Mouse (Mus musculus): ENCODE measurements around the gene Psmc5. TPM values are rescaled to one million over a fixed set of nuclear protein-coding genes. Genes with fewer than 3 reads are reported as not detected.

The Psmc5 gene
- polyA plus RNA-seq, 1 experiment from 2014 or later: 352 TPM

DNA sequence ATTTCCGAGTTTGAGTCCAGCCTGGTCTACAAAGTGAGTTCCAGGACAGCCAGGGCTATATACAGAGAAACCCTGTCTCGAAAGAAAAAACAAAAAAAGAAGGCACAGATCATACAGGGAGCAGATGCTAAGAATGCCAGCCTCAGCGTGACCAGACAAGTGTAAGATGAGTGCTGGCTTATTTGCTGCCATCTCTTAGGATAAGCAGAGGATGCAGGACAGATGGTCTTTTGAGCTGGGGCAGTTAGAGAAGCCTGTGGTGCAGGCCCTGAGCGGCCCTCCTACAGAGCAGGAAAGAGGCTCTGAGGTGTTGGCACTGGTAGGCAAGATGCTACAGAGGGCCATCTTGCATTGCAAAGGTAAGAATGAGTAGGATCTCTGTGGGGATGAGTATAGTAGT, 27.4 kb downstream of the Psmc5 start:
- WGBS: 78% methylated on average over 4 of the region's 4 CpGs
- peaks cover 2% of the 10 kb centered on the region; the same call in 1 of the 2 replicates for H3K27me3 ChIP-seq
- ATAC-seq (ENCODE audit: insufficient number of reproducible peaks, insufficient read depth, low FRiP score, low TSS enrichment, low read depth): no peak
- H3K4me3 ChIP-seq (replicated peaks): no peak overlapping the region
- H3K36me3 ChIP-seq: no peaks in the 10 kb centered on the region
- H3K27ac ChIP-seq: no peak overlapping the region
- H3K9me3 ChIP-seq: no peaks in the 10 kb centered on the region
- no peak overlapping the region for H3K9ac ChIP-seq (replicated peaks)
- no peaks in the 10 kb centered on the region for H3K4me1 ChIP-seq (replicated peaks)
- no peak overlapping the region for H3K4me2 ChIP-seq

DNA sequence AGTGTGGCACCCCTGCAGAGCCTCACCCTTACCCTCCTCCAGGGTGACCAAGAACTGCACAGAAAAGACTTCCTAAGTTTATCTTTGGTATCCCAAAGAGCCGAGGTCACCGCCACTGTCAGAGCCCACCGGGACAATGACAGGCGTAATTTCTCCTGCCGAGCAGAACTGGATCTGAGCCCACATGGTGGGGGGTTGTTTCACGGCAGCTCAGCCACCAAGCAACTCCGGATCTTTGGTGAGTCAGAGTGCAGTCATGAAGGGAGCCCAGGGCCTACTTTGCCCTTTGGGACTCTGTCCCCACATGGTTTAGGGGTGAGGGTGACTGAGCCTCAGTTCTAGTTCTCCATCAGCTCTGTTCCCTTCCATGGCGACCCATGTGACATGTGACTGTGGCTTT, 28.2 kb downstream of the Psmc5 start:
- ATAC-seq (ENCODE audit: insufficient number of reproducible peaks, insufficient read depth, low FRiP score, low TSS enrichment, low read depth): no peak
- Histone ChIP-seq H3K4me3 (replicated peaks) (no peak overlapping the region), H3K27ac (no peak overlapping the region), H3K27me3 (no peaks in the 10 kb centered on the region), H3K9ac (replicated peaks) (no peak overlapping the region), H3K9me3 (no peaks in the 10 kb centered on the region), H3K4me1 (replicated peaks) (no peaks in the 10 kb centered on the region), H3K36me3 (no peaks in the 10 kb centered on the region), H3K4me2 (no peak overlapping the region)
- WGBS: 80% methylated on average over 8 of the region's 8 CpGs

- ATAC-seq (ENCODE audit: insufficient number of reproducible peaks, insufficient read depth, low FRiP score, low TSS enrichment, low read depth): no peak
- Histone ChIP-seq H3K27ac (no peak overlapping the region), H3K9me3 (no peaks in the 10 kb centered on the region), H3K9ac (replicated peaks) (no peak overlapping the region), H3K27me3 (no peaks in the 10 kb centered on the region), H3K36me3 (no peaks in the 10 kb centered on the region), H3K4me3 (replicated peaks) (no peak overlapping the region), H3K4me1 (replicated peaks) (no peaks in the 10 kb centered on the region), H3K4me2 (no peak overlapping the region)
- WGBS: 89% methylated on average over 7 of the region's 7 CpGs
These were observed 30.3 kb downstream of the Psmc5 start for GRCm38 (mm10) chr11:106286206-106286605.

GRCm38 (mm10) chr11:106286987-106287386, 31.0 kb downstream of the Psmc5 start:
- H3K4me3 ChIP-seq (replicated peaks): no peak overlapping the region
- WGBS: 67% methylated on average over 11 of the region's 11 CpGs
- H3K4me2 ChIP-seq: no peak overlapping the region
- ATAC-seq (ENCODE audit: insufficient number of reproducible peaks, insufficient read depth, low FRiP score, low TSS enrichment, low read depth): no peak
- H3K27ac ChIP-seq: no peak overlapping the region
- no peaks in the 10 kb centered on the region for H3K36me3 ChIP-seq
- no peaks in the 10 kb centered on the region for H3K27me3 ChIP-seq
- no peaks in the 10 kb centered on the region for H3K9me3 ChIP-seq
- H3K9ac ChIP-seq (replicated peaks): no peak overlapping the region
- no peaks in the 10 kb centered on the region for H3K4me1 ChIP-seq (replicated peaks)

DNA sequence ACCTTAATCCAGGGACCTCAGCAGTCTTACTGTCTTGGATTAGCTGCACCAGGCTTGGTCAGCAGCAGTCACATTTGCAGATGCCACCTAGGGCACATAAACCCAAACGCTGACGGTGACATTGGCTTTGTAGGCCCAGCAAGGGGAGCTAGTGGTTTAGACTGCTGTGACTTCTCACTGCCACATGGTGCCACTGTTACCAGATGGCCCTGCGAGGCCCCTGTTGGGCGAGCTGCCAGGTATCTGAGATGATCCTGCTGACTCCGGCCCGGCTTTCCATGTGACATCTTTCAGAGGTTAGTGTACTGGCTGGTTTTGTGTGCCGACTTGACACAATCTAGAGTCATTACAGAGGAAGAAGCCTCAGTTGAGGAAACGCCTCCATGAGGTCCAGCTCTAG, 33.4 kb downstream of the Psmc5 start:
- no peak for ATAC-seq (ENCODE audit: insufficient number of reproducible peaks, insufficient read depth, low FRiP score, low TSS enrichment, low read depth)
- Histone ChIP-seq H3K9me3 (no peaks in the 10 kb centered on the region), H3K27ac (no peak overlapping the region), H3K4me2 (no peak overlapping the region), H3K4me1 (replicated peaks) (no peaks in the 10 kb centered on the region), H3K36me3 (no peaks in the 10 kb centered on the region), H3K4me3 (replicated peaks) (no peak overlapping the region), H3K27me3 (no peaks in the 10 kb centered on the region), H3K9ac (replicated peaks) (no peak overlapping the region)
- 65% methylated on average over 8 of the region's 8 CpGs for WGBS

GRCm38 (mm10) chr11:106290376-106290775, 34.4 kb downstream of the Psmc5 start:
- Histone ChIP-seq H3K27me3 (no peaks in the 10 kb centered on the region), H3K36me3 (no peaks in the 10 kb centered on the region), H3K4me1 (replicated peaks) (no peaks in the 10 kb centered on the region), H3K9me3 (no peaks in the 10 kb centered on the region), H3K4me2 (no peak overlapping the region), H3K9ac (replicated peaks) (no peak overlapping the region), H3K4me3 (replicated peaks) (no peak overlapping the region), H3K27ac (no peak overlapping the region)
- 83% methylated on average over 5 of the region's 5 CpGs for WGBS
- ATAC-seq (ENCODE audit: insufficient number of reproducible peaks, insufficient read depth, low FRiP score, low TSS enrichment, low read depth): no peak

GRCm38 (mm10) chr11:106291861-106292260, 35.9 kb downstream of the Psmc5 start:
- no peaks in the 10 kb centered on the region for H3K9me3 ChIP-seq
- no peaks in the 10 kb centered on the region for H3K4me1 ChIP-seq (replicated peaks)
- no peak overlapping the region for H3K4me3 ChIP-seq (replicated peaks)
- H3K27ac ChIP-seq: no peak overlapping the region
- ATAC-seq (ENCODE audit: insufficient number of reproducible peaks, insufficient read depth, low FRiP score, low TSS enrichment, low read depth): no peak
- no peak overlapping the region for H3K9ac ChIP-seq (replicated peaks)
- H3K4me2 ChIP-seq: no peak overlapping the region
- WGBS: 94% methylated on average over 2 of the region's 2 CpGs
- H3K27me3 ChIP-seq: no peaks in the 10 kb centered on the region
- H3K36me3 ChIP-seq: no peaks in the 10 kb centered on the region

GRCm38 (mm10) chr11:106301765-106302164, 45.8 kb downstream of the Psmc5 start, which contains the start of gene Gh:
Gh (minus strand) TSS chr11:106301865.
- Histone ChIP-seq H3K4me1 (replicated peaks) (no peaks in the 10 kb centered on the region), H3K9ac (replicated peaks) (no peak within 1 kb of the TSS), H3K4me2 (no peak within 1 kb of the TSS), H3K27me3 (no peaks in the 10 kb centered on the region), H3K4me3 (replicated peaks) (no peak within 1 kb of the TSS), H3K9me3 (no peaks in the 10 kb centered on the region), H3K27ac (no peak within 1 kb of the TSS), H3K36me3 (no peaks in the 10 kb centered on the region)
- ATAC-seq (ENCODE audit: insufficient number of reproducible peaks, insufficient read depth, low FRiP score, low TSS enrichment, low read depth): no peak
- 81% methylated on average over 9 of the region's 9 CpGs for WGBS

DNA sequence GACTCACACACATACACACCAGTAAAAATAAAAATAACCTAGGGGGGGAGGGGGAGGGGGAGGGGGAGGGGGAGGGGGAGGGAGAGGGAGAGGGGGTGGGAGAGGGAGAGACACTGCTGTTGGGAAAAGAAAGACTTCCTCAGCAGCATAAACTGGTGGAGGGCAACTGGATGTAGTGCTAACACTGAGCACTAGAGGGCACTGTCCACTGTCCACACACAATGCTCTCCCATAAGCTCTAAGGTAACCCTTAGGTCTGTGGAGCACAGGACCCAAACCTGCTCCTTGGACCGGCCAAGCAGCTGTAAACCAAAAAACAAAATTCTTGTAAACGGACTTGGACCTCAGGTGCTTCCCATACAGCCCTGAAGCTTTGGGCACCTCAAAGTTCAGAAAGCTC, 46.7 kb downstream of the Psmc5 start:
- no peak overlapping the region for H3K27ac ChIP-seq

DNA sequence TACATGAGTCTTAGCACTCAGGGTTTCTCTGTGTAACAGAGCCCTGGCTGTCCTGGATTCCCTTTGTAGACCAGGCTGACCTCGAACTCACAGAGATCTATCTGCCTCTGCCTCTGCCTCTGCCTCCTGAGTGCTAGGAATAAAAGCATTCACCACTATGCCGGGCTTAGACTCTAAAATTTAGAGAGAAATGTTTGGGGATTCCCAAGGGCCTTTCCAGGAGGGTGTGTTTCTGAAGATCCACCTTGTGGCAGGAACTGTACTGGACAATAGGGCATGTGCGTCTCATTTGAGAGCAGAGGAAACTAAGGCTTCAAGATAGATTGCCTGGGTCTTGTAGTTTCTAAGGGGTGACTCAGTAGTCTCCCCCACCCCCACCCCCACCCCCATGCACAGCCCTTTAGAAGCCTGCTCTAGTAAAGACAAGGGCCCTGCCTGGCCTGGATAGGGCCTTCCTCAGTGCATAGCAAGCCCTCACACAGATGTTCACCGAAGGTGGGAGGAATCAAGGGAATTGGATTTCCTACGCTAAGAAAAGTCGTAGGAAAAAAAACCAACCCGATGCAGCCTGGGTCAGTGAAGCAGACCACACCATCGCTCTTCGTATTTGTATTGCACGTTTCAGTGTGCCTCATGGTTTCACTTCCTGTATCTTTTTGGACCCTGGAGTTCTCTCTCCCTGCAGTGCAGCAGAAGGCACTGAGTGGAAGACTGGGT, 49.6 kb downstream of the Psmc5 start:
- Histone ChIP-seq H3K27me3 (no peaks in the 10 kb centered on the region), H3K4me2 (no peak overlapping the region), H3K4me1 (replicated peaks) (no peaks in the 10 kb centered on the region; the same call in 1 of the 2 replicates), H3K4me3 (replicated peaks) (no peak overlapping the region), H3K27ac (no peak overlapping the region), H3K36me3 (no peaks in the 10 kb centered on the region), H3K9me3 (no peaks in the 10 kb centered on the region), H3K9ac (replicated peaks) (no peak overlapping the region)
- WGBS: 80% methylated on average over 10 of the region's 10 CpGs
- ATAC-seq (ENCODE audit: insufficient number of reproducible peaks, insufficient read depth, low FRiP score, low TSS enrichment, low read depth): no peak

More for the DNA sequence above, 46.7 kb downstream of the Psmc5 start:
- Histone ChIP-seq H3K4me3 (replicated peaks) (no peak overlapping the region), H3K9ac (replicated peaks) (no peak overlapping the region), H3K27me3 (no peaks in the 10 kb centered on the region), H3K4me1 (replicated peaks) (no peaks in the 10 kb centered on the region), H3K4me2 (no peak overlapping the region), H3K9me3 (no peaks in the 10 kb centered on the region), H3K36me3 (no peaks in the 10 kb centered on the region)
- no peak for ATAC-seq (ENCODE audit: insufficient number of reproducible peaks, insufficient read depth, low FRiP score, low TSS enrichment, low read depth)
- 17% methylated on average over 2 of the region's 2 CpGs for WGBS

- no peak overlapping the region for H3K4me3 ChIP-seq (replicated peaks)
- H3K4me2 ChIP-seq: no peak overlapping the region
- no peaks in the 10 kb centered on the region for H3K27me3 ChIP-seq
- ATAC-seq (ENCODE audit: insufficient number of reproducible peaks, insufficient read depth, low FRiP score, low TSS enrichment, low read depth): no peak
- no peaks in the 10 kb centered on the region for H3K36me3 ChIP-seq
- no peak overlapping the region for H3K9ac ChIP-seq (replicated peaks)
- H3K4me1 ChIP-seq (replicated peaks): no peaks in the 10 kb centered on the region; the same call in 1 of the 2 replicates
- H3K9me3 ChIP-seq: no peaks in the 10 kb centered on the region
- H3K27ac ChIP-seq: no peak overlapping the region
- WGBS: 81% methylated on average over 3 of the region's 3 CpGs
These were observed 50.1 kb downstream of the Psmc5 start for GRCm38 (mm10) chr11:106306065-106306385.

- WGBS: 80% methylated on average over 9 of the region's 9 CpGs
- ATAC-seq (ENCODE audit: insufficient number of reproducible peaks, insufficient read depth, low FRiP score, low TSS enrichment, low read depth): no peak
- Histone ChIP-seq H3K9ac (replicated peaks) (no peak overlapping the region), H3K36me3 (no peaks in the 10 kb centered on the region), H3K4me2 (no peak overlapping the region), H3K27ac (no peak overlapping the region), H3K27me3 (no peaks in the 10 kb centered on the region), H3K9me3 (no peaks in the 10 kb centered on the region), H3K4me3 (replicated peaks) (no peak overlapping the region), H3K4me1 (replicated peaks) (no peaks in the 10 kb centered on the region; the same call in 1 of the 2 replicates)
These were observed 50.8 kb downstream of the Psmc5 start for GRCm38 (mm10) chr11:106306758-106307157.

All from limb, embryonic 12.5 days (tissue).